Mouse (Mus musculus) hindbrain, postnatal 0 days (tissue): Measurements from ENCODE around the gene Gpr176. TPM values are rescaled to one million over a fixed set of nuclear protein-coding genes. Genes with fewer than 3 reads are reported as not detected.

Experiments used
- ATAC-seq: fragments of 200-750 bp; cut with Nextera tagmentation; 2 replicates; pipeline ENCODE4 v1.8.0; 2017; ENCODE audit warnings: mild to moderate bottlenecking, moderate TSS enrichment, moderate library complexity
- DNase-seq: peaks from one replicate; pipeline ENCODE4 v3.0.0-alpha.2; 2015; ENCODE audit warnings: low spot score
- H3K27ac ChIP-seq: fragments of 300-500 bp; sonication (generic); 2 replicates; pipeline ENCODE4 v1.5.1; 2014; ENCODE audit warnings: mild to moderate bottlenecking
- H3K27me3 ChIP-seq: fragments of 300-500 bp; sonication (generic); 2 replicates; pipeline ENCODE4 v1.6.1; 2014; ENCODE audit warnings: low read length, mixed read lengths; ENCODE audit not compliant: insufficient read depth
- H3K36me3 ChIP-seq: fragments of 300-500 bp; sonication (generic); 2 replicates; pipeline ENCODE4 v1.6.1; 2014; ENCODE audit warnings: low read length, mixed read lengths; ENCODE audit not compliant: insufficient read depth
- H3K4me1 ChIP-seq: fragments of 300-500 bp; sonication (generic); 2 replicates; pipeline ENCODE4 v1.6.1; 2014; ENCODE audit warnings: antibody characterized with exemption, low read length, mixed read lengths; ENCODE audit not compliant: insufficient read depth
- H3K4me2 ChIP-seq: fragments of 300-500 bp; sonication (generic); 2 replicates; pipeline ENCODE4 v1.6.1; 2014; ENCODE audit warnings: low read depth, mild to moderate bottlenecking, low read length, moderate library complexity, mixed read lengths
- H3K4me3 ChIP-seq: fragments of 300-500 bp; sonication (generic); 2 replicates; pipeline ENCODE4 v1.5.1; 2014; ENCODE audit warnings: low read length
- H3K9ac ChIP-seq: fragments of 300-500 bp; sonication (generic); replicated peaks from 2 replicates; pipeline ENCODE4 v1.6.1; 2014; ENCODE audit warnings: mild to moderate bottlenecking, low read length, moderate library complexity, mixed read lengths
- H3K9me3 ChIP-seq: fragments of 300-500 bp; sonication (generic); 2 replicates; pipeline ENCODE4 v1.6.1; 2016; ENCODE audit warnings: low read length, mixed read lengths
- CTCF ChIP-seq: IDR thresholded peaks from 2 replicates; pipeline ENCODE4 v1.5.1; 2016; ENCODE audit warnings: antibody characterized with exemption, control low read depth, low read depth
- WGBS: fragments of 180-500 bp; shearing (Covaris S2); extraction: QIAGEN DNeasy Blood & Tissue Kit; methylation state at CpG from one replicate; pipeline ENCODE4 v1.1.7; 2014; 5-methylcytosine and 5-hydroxymethylcytosine counted together
- polyA plus RNA-seq: library from polyadenylated mRNA; unstranded; fragments of >200 nt; fragmentation: Nextera tagmentation; extraction: Ambion mirVana; gene quantifications from 2 replicates; pipeline ENCODE4 v1.2.1, GENCODE M21; 2015
- total RNA-seq: library from RNA; depleted of rRNA; stranded (reverse); fragments of >200 nt; gene quantifications from 2 replicates; pipeline ENCODE4 v1.2.3, GENCODE M21; 2014

Gene Gpr176
- total and polyA plus RNA-seq, 2 experiments from 2014 or later, result 8.4 to 11.6 TPM

DNA sequence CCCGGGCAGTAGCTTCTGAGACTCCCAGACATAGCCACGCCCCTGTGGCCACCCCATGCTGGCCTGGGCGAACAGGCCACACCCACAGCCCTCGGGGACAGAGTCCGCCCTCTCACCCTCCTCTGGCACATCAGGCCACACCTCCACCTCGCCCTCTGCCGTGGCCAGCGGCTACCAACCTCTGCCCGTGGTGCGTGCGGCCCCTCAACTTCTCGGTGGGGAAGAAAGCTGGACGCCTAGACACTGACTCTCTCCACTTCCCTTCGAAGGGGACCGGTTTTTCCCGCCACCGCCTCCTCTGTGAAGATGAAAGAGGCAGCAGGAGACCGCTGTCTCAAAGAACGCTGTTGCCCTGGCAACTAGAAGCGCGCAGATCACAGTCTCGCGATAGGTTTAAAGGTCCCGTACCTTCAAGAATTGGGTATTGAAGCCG, 116.6 kb downstream of the Gpr176 start, which contains the start of gene Fsip1:
TSS of gene Fsip1 (minus strand) at position 346 of the 433 bp plus-strand sequence.
- ATAC-seq, result peak; percentile 91
- no peaks in the 10 kb centered on the region for H3K36me3 ChIP-seq
- H3K4me2 ChIP-seq, result peak within 1 kb of the TSS; percentile 58
- H3K27ac ChIP-seq, result no peak within 1 kb of the TSS
- no peak for TF ChIP-seq CTCF
- no peaks in the 10 kb centered on the region for H3K9me3 ChIP-seq
- peak within 1 kb of the TSS; percentile 45 for H3K4me3 ChIP-seq
- WGBS, result 4% methylated on average over 23 of the region's 25 CpGs
- no peaks in the 10 kb centered on the region for H3K4me1 ChIP-seq
- H3K27me3 ChIP-seq, result no peaks in the 10 kb centered on the region
- H3K9ac ChIP-seq, result peak within 1 kb of the TSS; percentile 38; the same call in 1 of the 2 replicates
- peak; percentile 89 for DNase-seq

DNA sequence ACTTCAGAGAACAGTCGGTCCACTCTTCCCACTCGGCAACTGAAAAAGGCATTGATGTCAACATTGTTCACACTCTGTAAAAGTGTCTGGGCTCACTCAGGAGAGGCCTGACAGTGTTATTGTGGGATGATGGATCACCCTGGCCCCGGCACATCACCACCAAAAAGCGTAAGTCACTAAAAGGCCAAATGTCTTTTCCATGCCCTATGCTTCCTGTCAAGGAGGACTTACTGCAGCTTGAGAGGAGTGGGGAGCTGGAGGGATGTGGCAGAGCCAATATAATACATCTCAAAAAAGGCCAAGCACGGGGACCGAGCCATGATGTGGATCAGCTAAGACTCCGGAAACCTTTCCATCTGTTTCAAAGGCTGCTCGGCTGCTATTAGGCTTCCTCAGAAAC, 118.7 kb downstream of the Gpr176 start:
- Histone ChIP-seq H3K4me3 (no peak overlapping the region), H3K9me3 (no peaks in the 10 kb centered on the region), H3K4me2 (no peak overlapping the region), H3K27me3 (no peaks in the 10 kb centered on the region), H3K9ac (no peak overlapping the region), H3K36me3 (no peaks in the 10 kb centered on the region), H3K27ac (no peak overlapping the region), H3K4me1 (no peaks in the 10 kb centered on the region)
- no peak for TF ChIP-seq CTCF
- ATAC-seq (peak; percentile 19; the same call in 1 of the 2 replicates), DNase-seq (peak; percentile 25)
- WGBS, result 40% methylated on average over 8 of the region's 8 CpGs

DNA sequence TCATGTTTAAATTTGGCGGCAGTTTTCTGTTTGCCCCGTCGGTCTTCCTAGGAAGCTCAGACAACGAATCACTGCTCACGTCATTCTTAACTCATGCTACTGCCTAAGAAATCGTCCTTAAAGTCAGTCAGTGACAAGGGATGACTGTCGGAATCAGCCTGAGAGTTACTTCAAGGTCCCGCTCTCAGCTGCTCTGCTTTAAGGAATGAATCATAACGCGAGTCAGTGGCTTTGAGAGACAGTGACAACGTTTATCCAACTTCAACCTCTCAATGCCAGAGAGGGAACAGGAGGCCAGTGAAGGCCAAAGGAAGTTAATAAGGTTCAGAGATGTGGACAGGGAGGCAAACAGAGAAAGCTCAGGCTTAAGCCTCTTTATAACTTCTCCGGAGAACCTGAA, 124.3 kb downstream of the Gpr176 start:
- no peak overlapping the region for H3K4me3 ChIP-seq
- WGBS, result 79% methylated on average over 12 of the region's 12 CpGs
- no peak for ATAC-seq

DNA sequence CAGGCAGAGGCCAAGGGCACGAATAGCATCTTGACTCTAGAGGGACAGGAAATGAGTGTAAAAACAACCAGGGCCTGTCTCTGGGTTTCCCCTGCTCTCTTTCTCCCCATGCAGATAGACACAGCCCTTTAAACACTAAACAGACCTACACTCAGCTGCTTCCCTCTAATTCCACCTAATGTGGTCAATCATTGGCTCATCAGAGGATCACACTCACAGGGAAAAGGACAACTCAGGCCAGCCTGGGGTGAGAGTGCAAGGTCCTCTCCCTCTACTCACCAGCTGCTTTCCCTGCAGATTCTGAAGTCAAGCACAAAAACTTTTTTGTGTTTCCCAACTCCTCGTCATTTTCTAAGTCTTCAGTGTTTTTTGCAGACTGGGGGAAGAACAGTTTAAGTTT, 125.2 kb downstream of the Gpr176 start:
- WGBS, result 51% methylated on average over 2 of the region's 2 CpGs
- Histone ChIP-seq H3K27me3 (no peaks in the 10 kb centered on the region), H3K9ac (no peak overlapping the region), H3K4me1 (no peaks in the 10 kb centered on the region), H3K4me2 (no peak overlapping the region), H3K36me3 (no peaks in the 10 kb centered on the region), H3K4me3 (no peak overlapping the region), H3K9me3 (no peaks in the 10 kb centered on the region), H3K27ac (no peak overlapping the region)
- DNase-seq, result no peak
- ATAC-seq, result no peak
- TF ChIP-seq CTCF, result no peak

More for the DNA sequence above, 124.3 kb downstream of the Gpr176 start:
- Histone ChIP-seq H3K9me3 (no peaks in the 10 kb centered on the region), H3K27ac (no peak overlapping the region), H3K27me3 (no peaks in the 10 kb centered on the region), H3K4me1 (no peaks in the 10 kb centered on the region), H3K4me2 (no peak overlapping the region), H3K9ac (no peak overlapping the region), H3K36me3 (no peaks in the 10 kb centered on the region)
- no peak for TF ChIP-seq CTCF
- DNase-seq, result no peak

DNA sequence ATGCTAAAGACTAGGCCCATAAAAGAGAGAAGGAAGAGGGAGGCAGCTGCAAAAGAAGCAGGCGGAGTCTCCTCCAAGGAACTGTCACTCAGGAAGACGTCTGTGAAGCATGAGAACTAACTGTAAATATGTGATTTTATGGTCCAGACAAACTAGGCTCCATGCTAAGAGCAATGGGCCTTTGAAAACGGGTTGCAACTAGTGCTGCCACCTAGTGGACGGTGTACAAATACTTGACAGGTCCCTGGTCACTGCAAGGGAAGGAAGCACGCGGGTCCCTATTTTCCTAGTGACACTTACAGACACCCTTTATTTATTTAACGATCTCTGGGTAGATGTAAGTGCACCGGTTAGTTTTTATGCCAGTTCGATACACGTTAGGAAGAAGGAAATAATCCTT, 127.3 kb downstream of the Gpr176 start:
- Histone ChIP-seq H3K9ac (no peak overlapping the region), H3K27ac (no peak overlapping the region), H3K4me2 (no peak overlapping the region), H3K9me3 (no peaks in the 10 kb centered on the region), H3K4me3 (no peak overlapping the region), H3K36me3 (no peaks in the 10 kb centered on the region), H3K27me3 (no peaks in the 10 kb centered on the region), H3K4me1 (no peaks in the 10 kb centered on the region)
- ATAC-seq, result peak; percentile 81
- 15% methylated on average over 10 of the region's 10 CpGs for WGBS
- peak; percentile 89 for DNase-seq
- peak; percentile 91 for TF ChIP-seq CTCF

DNA sequence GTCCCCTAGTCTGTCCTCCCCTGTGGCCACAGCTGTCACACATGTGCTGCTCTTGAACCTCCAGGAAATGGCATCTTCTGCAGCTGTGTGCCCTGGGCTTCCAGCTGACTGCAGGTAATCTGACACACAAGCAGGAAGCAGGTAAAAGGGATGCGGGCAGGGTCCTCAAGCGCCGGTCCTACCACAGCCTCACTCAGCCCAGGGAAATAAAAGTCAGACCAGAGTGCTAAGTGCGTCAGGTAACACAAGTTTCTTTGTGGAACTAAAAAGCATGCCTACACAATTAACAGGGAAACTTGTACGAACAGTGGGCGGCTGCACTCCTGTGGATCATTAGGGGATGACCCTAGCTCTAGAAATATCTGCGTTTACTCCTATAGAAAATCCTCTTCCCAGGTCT, 137.0 kb downstream of the Gpr176 start:
- Histone ChIP-seq H3K36me3 (no peaks in the 10 kb centered on the region), H3K27me3 (no peaks in the 10 kb centered on the region), H3K4me1 (no peaks in the 10 kb centered on the region)

DNA sequence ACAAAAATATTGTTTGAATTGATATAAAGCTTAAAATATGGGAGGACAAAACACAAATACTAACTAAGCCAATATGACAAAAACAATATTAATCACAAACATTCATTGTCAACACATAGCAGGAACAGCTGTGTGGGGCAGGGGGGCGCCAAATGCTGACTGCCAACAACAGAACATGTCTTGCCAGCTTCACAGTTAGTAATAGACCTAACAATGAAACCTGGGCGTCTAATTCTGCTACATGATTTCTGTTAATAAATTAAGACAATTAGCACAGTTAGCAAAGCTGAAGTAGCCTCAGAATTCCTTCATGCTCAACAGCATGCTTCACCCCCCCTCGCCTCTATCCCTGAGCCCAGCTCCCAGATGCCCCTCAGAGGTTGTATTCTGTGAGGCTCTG, 137.6 kb downstream of the Gpr176 start:
- ATAC-seq (no peak), DNase-seq (peak; percentile 56)
- Histone ChIP-seq H3K4me3 (no peak overlapping the region), H3K27ac (no peak overlapping the region), H3K9ac (no peak overlapping the region), H3K36me3 (no peaks in the 10 kb centered on the region), H3K27me3 (no peaks in the 10 kb centered on the region), H3K9me3 (no peaks in the 10 kb centered on the region), H3K4me1 (no peaks in the 10 kb centered on the region), H3K4me2 (no peak overlapping the region)
- TF ChIP-seq CTCF, result no peak
- WGBS, result 47% methylated on average over 3 of the region's 3 CpGs

More for the DNA sequence above, 137.0 kb downstream of the Gpr176 start:
- no peak for DNase-seq
- no peaks in the 10 kb centered on the region for H3K9me3 ChIP-seq
- H3K4me3 ChIP-seq, result no peak overlapping the region
- 80% methylated on average over 7 of the region's 7 CpGs for WGBS
- no peak overlapping the region for H3K4me2 ChIP-seq
- no peak for TF ChIP-seq CTCF
- no peak overlapping the region for H3K9ac ChIP-seq
- no peak for ATAC-seq
- no peak overlapping the region for H3K27ac ChIP-seq
